Mouse (Mus musculus) common myeloid progenitor, adult 5-6 weeks (primary cell): ENCODE data around the gene Gm10073. TPM values are rescaled to one million over a fixed set of nuclear protein-coding genes. Genes with fewer than 3 reads are reported as not detected.
"Not testable (repeated sequence)": the region's sequence is repeated elsewhere in the genome, so short reads cannot be mapped to it uniquely, and the experiment has no call there.

Experiments
- ATAC-seq: replicated peaks from 2 replicates; pipeline ENCODE4 v1.8.0; 2016; ENCODE audit warnings: low read depth, mild to moderate bottlenecking, moderate TSS enrichment, inconsistent platforms; ENCODE audit not compliant: poor library complexity, severe bottlenecking
- total RNA-seq: library from RNA; stranded (forward); fragments of 200-1000, 187-1606 nt; gene quantifications from 2 replicates; pipeline ENCODE4 v1.2.3, GENCODE M21; 2017

The Gm10073 gene
- total RNA-seq, 1 experiment from 2014 or later, result 25.0 TPM

- no peak for ATAC-seq
These were observed 26.2 kb upstream of the Gm10073 start for GRCm38 (mm10) chr8:106599265-106599979.

- ATAC-seq, result no peak
These were observed 23.8 kb upstream of the Gm10073 start for GRCm38 (mm10) chr8:106597067-106597466.

DNA sequence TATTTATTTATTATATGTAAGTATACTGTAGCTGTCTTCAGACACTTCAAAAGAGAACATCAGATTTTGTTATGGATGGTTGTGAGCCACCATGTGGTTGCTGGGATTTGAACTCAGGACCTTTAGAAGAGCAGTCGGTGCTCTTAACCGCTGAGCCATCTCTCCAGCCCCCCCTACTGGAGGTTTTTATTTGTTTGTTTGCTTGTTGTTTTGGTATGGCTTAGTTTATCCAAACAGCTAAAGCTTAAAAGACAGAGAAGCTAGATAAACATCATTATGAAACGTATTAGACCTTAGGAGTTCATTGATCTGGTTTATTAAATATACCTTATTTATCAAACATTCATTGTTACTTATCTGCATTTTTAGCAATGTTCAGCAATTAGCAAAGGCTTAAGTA lies 22.4 kb upstream of the Gm10073 start:
- ATAC-seq, result not testable (repeated sequence)

DNA sequence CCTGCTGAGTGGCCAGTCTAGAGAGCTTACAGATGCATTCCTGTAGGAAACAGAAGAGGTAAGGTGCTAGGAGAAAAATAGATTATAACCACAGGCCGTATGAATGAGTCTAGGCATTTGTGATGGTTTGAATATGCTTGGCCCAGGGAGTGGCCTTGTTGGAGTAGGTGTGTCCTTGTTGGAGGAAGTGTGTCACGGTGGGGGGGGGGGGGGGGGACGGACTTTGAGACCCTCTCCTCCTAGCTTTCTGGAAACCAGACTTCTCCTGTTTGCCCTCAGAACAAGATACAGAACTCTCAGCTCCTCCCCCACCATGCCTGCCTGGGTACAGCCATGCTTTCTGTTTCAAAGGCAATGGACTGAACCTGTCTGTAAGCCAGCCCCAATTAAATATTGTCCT lies 19.2 kb upstream of the Gm10073 start:
- no peak for ATAC-seq

GRCm38 (mm10) chr8:106588443-106589431 lies 15.5 kb upstream of the Gm10073 start:
- ATAC-seq, result no peak

GRCm38 (mm10) chr8:106586896-106587295 lies 13.6 kb upstream of the Gm10073 start:
- ATAC-seq, result no peak

DNA sequence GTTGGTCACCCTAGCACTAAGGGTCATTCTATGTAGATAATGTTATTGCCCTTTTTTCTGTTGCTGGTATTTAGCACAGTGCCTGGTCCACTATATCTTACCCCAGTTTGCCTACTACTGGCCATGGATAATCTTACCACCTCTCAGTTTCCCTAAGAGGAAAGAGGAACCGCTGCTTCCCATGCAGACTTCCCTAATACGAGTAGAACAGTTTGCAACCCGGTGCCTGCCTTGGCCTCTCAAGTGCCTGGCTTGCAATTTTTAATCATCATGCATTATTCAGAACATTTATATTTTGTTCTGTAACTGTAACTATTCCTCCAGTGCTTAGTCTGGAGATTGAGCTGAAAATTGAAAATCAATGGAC lies 12.4 kb upstream of the Gm10073 start:
- no peak for ATAC-seq

- no peak for ATAC-seq
These were observed 11.8 kb upstream of the Gm10073 start for GRCm38 (mm10) chr8:106584942-106585670.

- ATAC-seq, result no peak
These were observed 8.3 kb upstream of the Gm10073 start for GRCm38 (mm10) chr8:106581344-106582088.

GRCm38 (mm10) chr8:106579510-106579909 lies 6.2 kb upstream of the Gm10073 start:
- ATAC-seq, result no peak

DNA sequence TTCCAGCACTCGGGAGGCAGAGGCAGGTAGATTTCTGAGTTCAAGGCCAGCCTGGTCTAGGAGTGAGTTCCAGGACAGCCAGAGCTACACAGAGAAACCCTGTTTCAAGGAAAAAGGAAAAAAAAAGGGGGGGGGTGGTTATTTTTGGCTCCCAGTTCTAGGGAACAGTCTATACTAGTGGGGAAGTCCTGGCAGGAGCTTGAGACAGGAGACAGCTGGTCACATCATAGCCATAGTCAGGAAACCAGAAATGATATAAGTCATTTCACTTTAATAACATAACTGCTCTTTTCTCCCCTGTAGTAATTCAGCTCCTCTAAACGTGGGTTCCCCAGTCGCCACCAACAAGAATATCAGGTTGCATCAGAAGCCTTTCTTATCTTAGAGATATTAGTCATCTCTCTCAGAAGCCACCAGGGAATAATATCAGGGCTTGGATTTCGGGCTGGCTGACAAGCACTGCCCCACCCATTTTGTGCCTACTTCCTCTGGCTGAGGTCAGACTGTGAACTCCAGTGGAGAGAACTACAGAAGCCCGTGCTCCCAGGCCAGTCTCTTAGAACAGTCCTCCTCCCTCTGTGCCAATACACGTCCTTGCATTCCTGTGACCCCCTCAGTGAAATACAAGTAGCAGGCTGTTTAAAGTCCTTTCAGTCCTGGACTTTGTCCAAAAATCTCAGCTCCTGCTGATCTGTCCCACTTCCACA lies 3.7 kb upstream of the Gm10073 start:
- peak; percentile 56 for ATAC-seq

DNA sequence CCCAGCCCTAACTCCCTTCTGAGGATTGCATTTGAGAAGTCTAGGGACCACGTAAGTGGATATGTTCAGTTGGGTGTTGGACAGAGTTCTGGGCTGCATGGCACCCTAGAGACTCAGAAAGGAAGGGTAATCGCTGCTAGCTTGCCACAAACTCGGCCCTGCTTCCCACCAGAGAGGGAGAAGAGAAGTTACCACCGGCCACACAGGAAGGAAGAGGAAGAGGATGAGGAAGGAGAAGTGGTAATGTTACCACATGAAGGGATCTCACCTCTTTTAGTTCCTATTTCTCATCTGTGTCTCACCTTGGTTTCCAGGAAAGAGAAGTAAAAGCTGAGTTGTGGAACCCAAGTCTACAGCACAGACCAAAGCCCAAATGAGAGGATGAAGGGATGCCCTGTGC lies 1.0 kb upstream of the Gm10073 start:
- ATAC-seq, result peak; percentile 54

GRCm38 (mm10) chr8:106572175-106572574 lies 1.1 kb downstream of the Gm10073 start:
- ATAC-seq, result not testable (repeated sequence)

- no peak for ATAC-seq
These were observed 1.6 kb downstream of the Gm10073 start for GRCm38 (mm10) chr8:106571551-106572172.

DNA sequence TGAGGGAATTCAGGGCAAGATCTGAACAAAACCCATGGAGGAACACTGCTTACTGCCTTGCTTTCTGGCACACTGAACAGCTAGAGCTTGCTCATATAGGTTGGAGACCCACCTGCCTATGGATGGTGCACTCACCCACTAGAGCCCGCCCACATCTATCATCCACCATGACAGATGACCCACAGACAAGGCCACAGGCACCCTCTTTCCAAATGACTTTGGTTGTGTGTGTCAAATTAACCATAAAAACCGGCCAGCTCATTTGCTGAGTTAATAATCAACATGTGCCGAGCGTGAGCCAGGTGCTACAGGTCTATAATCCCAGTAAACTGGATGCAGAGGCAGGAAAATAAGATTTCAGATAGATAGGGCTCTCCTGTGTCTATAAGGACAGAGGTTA lies 2.9 kb downstream of the Gm10073 start:
- no peak for ATAC-seq

GRCm38 (mm10) chr8:106569006-106569405 lies 4.3 kb downstream of the Gm10073 start:
- no peak for ATAC-seq

- ATAC-seq, result peak; percentile 71
These were observed 9.5 kb downstream of the Gm10073 start for GRCm38 (mm10) chr8:106563691-106564182.

DNA sequence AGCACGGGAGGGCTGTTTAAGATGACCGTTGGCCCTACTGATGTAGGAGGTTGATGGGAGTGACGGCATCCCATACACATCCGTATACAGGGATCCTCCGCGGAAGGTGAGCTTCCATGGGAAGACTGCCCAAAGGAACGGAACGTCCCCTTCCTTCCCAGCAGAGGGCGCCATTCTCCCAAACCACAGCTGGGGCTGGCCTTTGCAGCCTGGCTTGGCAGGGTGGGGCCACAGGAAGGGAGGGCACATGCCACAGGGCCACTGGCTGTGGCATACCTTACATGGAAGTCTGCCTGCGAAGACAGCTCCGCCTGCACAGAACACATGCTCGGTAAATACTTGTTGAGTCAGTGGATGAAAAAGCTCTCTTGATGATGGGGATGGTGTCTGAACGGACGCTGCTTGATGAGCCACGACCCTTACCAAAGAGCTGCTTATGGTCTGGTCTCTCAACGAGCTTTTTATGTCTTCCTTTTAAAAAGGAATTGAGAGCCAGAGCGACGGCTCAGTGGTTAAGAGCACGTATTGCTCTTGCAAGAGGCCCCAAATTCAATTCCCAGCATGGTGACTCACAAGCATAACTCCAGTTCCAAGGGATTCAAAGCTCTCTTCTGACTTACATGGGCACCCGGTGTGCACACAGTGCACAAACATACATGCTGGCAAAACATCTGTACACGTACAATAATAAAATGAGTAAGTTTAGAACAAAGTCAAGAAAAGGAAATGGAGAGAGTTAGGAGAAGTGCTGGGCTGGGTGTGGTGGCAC lies 12.0 kb downstream of the Gm10073 start:
- peak; percentile 91 for ATAC-seq
